Mouse (Mus musculus) erythroblast, embryonic 14.5 days (primary cell): ENCODE results near the gene Hist1h3g. TPM values are rescaled to one million over a fixed set of nuclear protein-coding genes. Genes with fewer than 3 reads are reported as not detected.
"Not testable (repeated sequence)": the region's sequence is repeated elsewhere in the genome, so short reads cannot be mapped to it uniquely, and the experiment has no call there.

Source experiments
- H3K27me3 ChIP-seq: 2 replicates; pipeline ENCODE4 v1.6.1; 2012; ENCODE audit warnings: inconsistent platforms; ENCODE audit not compliant: control insufficient read depth
- H3K36me3 ChIP-seq: 2 replicates; pipeline ENCODE4 v1.6.1; 2012; ENCODE audit warnings: mild to moderate bottlenecking, inconsistent platforms; ENCODE audit not compliant: control insufficient read depth
- H3K4me1 ChIP-seq: 2 replicates; pipeline ENCODE4 v1.6.1; 2012; ENCODE audit warnings: inconsistent platforms; ENCODE audit not compliant: control insufficient read depth
- H3K4me3 ChIP-seq: replicated peaks from 2 replicates; pipeline ENCODE3; 2012; ENCODE audit warnings: moderate library complexity, mild to moderate bottlenecking, inconsistent platforms
- H3K9me3 ChIP-seq: 2 replicates; pipeline ENCODE4 v1.6.1; 2012; ENCODE audit warnings: low read length, inconsistent platforms, mixed read lengths; ENCODE audit not compliant: control insufficient read depth
- GATA1 ChIP-seq: IDR thresholded peaks from 2 replicates; pipeline ENCODE4 v1.6.1; 2012; ENCODE audit warnings: low read length, inconsistent platforms, mixed read lengths
- TAL1 ChIP-seq: IDR thresholded peaks from 3 replicates; pipeline ENCODE4 v1.6.1; 2012; ENCODE audit warnings: low read length, inconsistent platforms, mixed read lengths
- polyA plus RNA-seq: library from polyadenylated mRNA; stranded (reverse); fragments of >175 nt; gene quantifications from 2 replicates; pipeline ENCODE4 v1.2.3, GENCODE M21; 2012

Hist1h3g gene
- polyA plus RNA-seq, 1 experiment: 11.7 TPM

- Histone ChIP-seq H3K27me3 (no peaks in the 10 kb centered on the region), H3K9me3 (no peaks in the 10 kb centered on the region), H3K4me3 (peak within 1 kb of the TSS; percentile 72), H3K36me3 (no peaks in the 10 kb centered on the region; the same call in 1 of the 2 replicates), H3K4me1 (peaks cover 38% of the 10 kb centered on the region)
- TF ChIP-seq TAL1 (no peak), GATA1 (no peak)
Measured at GRCm38 (mm10) chr13:23571022-23571503, 35.8 kb downstream of the Hist1h3g start, which contains the start of the genes Hist1h2ae and Hist1h2bg. TSS of gene Hist1h2ae (minus strand) at chr13:23571220. TSS of gene Hist1h2bg (plus strand) at chr13:23571396.

- not testable (repeated sequence) for H3K27me3 ChIP-seq, H3K36me3 ChIP-seq, H3K9me3 ChIP-seq
- H3K4me1 ChIP-seq: peaks cover 39% of the 10 kb centered on the region
- H3K4me3 ChIP-seq: peak overlapping the region; percentile 72
Measured at GRCm38 (mm10) chr13:23571504-23572217, 36.4 kb downstream of the Hist1h3g start.

DNA sequence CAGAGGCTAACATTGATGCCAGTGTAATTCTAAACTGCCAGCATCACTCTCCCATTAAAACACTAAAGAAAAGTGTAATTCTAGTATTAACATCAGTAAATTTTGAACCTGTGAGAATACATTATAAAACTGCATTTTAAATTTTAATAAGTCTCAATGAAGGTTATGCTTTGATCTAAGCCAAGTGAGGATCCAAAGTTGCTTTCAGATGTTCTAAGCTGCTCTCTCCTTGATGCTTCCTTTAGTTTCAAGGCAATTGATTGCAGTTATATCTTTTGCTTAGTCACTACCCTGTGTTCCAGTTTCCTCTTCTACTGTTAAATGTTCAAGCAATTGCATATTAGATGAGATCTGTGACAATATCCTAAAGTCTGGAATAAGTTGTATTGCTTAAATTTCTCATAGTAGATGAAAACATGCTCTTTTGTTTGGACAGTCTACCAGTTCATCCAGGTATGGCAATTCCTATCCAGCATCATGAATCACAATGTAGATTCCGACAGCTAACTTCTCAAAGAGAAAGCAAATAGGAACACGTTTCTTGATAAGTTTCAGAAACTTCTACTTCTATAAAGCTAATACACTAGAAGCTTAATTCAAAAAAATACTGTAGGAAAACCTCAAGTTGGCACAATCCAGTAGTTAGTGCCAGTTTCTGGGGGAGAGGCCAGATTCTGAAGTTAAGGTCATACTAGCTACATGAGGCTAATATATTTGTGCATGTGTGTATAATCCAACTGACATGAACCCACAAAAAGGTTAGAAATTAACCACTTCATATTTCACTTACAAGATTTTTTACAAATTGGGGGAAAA is 37.2 kb downstream of the Hist1h3g start:
- TF ChIP-seq TAL1 (no peak), GATA1 (no peak)
- Histone ChIP-seq H3K9me3 (no peaks in the 10 kb centered on the region), H3K36me3 (peaks cover 2% of the 10 kb centered on the region), H3K27me3 (no peaks in the 10 kb centered on the region), H3K4me1 (peaks cover 40% of the 10 kb centered on the region), H3K4me3 (peak overlapping the region; percentile 72)

GRCm38 (mm10) chr13:23573034-23573897 is 38.0 kb downstream of the Hist1h3g start:
- H3K9me3 ChIP-seq: not testable (repeated sequence)

DNA sequence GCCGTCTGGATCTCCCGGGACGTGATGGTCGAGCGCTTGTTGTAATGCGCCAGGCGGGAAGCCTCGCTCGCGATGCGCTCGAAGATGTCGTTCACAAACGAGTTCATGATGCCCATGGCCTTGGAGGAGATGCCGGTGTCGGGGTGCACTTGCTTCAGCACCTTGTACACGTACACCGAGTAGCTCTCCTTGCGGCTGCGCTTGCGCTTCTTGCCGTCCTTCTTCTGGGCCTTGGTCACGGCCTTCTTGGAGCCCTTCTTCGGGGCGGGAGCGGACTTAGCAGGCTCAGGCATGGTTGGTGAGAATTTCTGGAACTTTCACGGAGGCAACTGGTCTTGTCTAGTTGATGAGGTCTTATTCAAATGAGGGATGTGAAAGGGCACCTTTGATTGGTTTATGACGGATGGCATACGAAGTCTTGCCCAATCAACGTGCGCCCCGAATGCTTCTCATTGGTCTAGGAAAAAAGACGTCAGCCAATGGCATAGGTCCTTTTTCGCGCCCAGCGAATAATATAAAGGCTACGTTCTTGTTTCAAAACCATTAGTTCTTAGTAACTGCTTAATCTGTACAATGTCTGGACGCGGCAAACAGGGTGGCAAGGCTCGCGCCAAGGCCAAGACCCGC is 38.8 kb downstream of the Hist1h3g start, which contains the start of the genes Hist1h2bf and Hist1h2ad:
Gene Hist1h2bf, minus strand, starts transcription at position 299 of the 627 bp plus-strand sequence.
Gene Hist1h2ad, plus strand, starts transcription at position 484 of the 627 bp plus-strand sequence.
- peaks cover 39% of the 10 kb centered on the region for H3K4me1 ChIP-seq
- not testable (repeated sequence) for H3K9me3 ChIP-seq, H3K27me3 ChIP-seq, H3K36me3 ChIP-seq
- H3K4me3 ChIP-seq: peak within 1 kb of the TSS; percentile 72

More at GRCm38 (mm10) chr13:23573034-23573897, 38.0 kb downstream of the Hist1h3g start:
- Histone ChIP-seq H3K4me3 (peak overlapping the region; percentile 72), H3K4me1 (peaks cover 39% of the 10 kb centered on the region)
- H3K27me3 ChIP-seq, H3K36me3 ChIP-seq: not testable (repeated sequence)

GRCm38 (mm10) chr13:23574546-23575170 is 39.4 kb downstream of the Hist1h3g start:
- not testable (repeated sequence) for H3K27me3 ChIP-seq, H3K36me3 ChIP-seq, H3K9me3 ChIP-seq
- peaks cover 39% of the 10 kb centered on the region for H3K4me1 ChIP-seq
- H3K4me3 ChIP-seq: peak overlapping the region; percentile 64

GRCm38 (mm10) chr13:23575271-23575851 is 40.1 kb downstream of the Hist1h3g start, which contains the start of gene Hist1h3d:
TSS of gene Hist1h3d (plus strand) at chr13:23575763.
- Histone ChIP-seq H3K36me3 (peaks cover 11% of the 10 kb centered on the region), H3K27me3 (no peaks in the 10 kb centered on the region), H3K4me3 (peak within 1 kb of the TSS; percentile 76), H3K9me3 (no peaks in the 10 kb centered on the region), H3K4me1 (peaks cover 39% of the 10 kb centered on the region)
- TF ChIP-seq TAL1 (no peak), GATA1 (no peak)

DNA sequence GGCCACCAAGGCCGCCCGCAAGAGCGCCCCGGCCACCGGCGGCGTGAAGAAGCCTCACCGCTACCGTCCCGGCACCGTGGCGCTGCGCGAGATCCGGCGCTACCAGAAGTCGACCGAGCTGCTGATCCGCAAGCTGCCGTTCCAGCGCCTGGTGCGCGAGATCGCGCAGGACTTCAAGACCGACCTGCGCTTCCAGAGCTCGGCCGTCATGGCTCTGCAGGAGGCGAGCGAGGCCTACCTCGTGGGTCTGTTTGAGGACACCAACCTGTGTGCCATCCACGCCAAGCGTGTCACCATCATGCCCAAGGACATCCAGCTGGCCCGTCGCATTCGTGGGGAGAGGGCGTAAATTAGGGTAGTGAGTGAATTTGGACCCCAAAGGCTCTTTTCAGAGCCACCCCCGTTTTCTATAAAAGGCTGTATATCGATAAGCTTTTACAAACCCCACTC is 40.7 kb downstream of the Hist1h3g start:
- not testable (repeated sequence) for H3K27me3 ChIP-seq, H3K9me3 ChIP-seq
- H3K4me3 ChIP-seq: peak overlapping the region; percentile 76
- peaks cover 44% of the 10 kb centered on the region for H3K4me1 ChIP-seq
- peaks cover 11% of the 10 kb centered on the region for H3K36me3 ChIP-seq
